Mouse (Mus musculus) kidney, adult 8-10 months (tissue): ENCODE measurements at regions not wholly inside any gene's neighbourhood (a gene's known extent, or its start where the extent isn't known, plus 50 kb on each side); places are given as distances from the start of the nearest gene placed in this dataset.

Experiments used
- DNase-seq, 2 experiments: peaks; one replicate each; pipeline ENCODE4 v3.0.0; 2022

DNA sequence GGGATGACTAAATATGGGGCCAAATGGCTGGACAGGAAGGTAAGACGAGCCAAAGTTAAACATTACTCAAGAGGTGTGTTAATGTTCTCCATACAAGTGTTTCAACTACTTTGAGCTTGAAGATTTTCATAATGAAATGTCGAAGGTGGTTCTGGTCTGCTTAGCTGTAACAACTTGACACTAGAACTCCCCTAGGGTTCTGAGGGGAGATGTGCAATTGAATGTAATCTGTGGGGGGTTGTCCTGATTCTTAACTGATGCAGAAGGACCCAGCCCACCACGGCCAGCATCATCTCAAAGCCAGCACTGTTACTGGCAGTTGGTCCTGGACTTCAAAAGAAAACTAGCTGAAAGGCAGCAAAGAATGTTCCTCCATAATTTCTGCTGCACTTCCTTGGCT, 55.3 kb downstream of the Gpr88 start:
- DNase-seq, result no peak

DNA sequence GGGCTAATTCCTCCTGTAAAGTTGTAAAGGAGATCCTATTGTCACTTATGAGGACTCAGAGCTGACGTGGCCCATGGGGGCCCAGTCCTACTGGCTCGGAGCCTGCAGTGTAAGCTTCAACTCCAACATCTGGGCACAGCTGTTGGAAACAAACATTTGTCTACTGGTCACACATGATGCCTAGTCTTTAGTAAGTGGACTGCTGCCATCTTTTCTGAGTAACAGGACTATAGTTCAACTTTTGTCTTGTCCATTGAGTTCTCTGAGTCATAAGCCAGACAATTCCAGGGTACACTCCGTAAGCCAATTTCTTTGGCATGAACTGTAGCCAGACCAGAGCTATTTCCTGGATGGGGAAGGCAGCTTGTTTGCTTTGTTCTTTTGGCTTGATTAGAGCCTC, 58.6 kb downstream of the Gpr88 start:
- no peak for DNase-seq

DNA sequence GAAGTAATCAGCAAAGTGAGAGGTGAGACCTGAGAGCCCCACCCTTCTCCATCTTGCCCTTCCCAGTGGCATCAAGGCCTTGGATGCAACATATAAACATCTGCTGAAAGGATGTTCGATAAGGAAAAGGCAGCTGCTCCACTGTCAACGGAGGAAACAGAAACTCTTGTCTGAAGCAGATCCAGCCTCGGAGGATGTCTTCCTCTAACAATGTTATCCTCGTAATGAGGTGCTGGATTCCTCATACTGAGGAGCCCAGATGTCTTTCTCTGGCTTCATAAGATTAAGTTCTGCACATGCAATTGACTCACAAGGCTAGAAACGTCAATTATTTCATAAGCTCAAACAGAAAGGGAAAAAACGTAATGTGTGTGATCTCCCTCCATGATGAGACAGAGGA, 61.8 kb upstream of the Vcam1 start:
- DNase-seq, result no peak

DNA sequence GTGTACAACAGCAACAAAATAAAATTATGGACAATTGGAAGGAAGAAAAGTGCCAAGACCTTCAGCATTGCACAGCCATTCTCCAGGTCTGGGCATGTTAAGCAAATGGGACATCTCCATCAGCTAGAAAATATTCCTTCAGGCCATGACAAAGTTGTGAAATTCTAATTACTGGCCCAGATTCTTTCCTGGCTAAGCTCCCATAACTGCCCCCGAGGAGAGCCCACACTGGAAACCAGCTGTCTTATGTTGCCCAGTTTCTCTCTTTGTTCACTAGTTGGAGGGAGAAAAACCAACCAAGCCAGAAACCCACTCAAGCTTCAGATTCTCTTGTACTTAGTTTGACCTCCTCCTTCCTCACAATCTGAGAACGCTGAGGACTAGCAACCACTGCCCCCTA, 61.2 kb upstream of the Vcam1 start:
- no peak for DNase-seq

DNA sequence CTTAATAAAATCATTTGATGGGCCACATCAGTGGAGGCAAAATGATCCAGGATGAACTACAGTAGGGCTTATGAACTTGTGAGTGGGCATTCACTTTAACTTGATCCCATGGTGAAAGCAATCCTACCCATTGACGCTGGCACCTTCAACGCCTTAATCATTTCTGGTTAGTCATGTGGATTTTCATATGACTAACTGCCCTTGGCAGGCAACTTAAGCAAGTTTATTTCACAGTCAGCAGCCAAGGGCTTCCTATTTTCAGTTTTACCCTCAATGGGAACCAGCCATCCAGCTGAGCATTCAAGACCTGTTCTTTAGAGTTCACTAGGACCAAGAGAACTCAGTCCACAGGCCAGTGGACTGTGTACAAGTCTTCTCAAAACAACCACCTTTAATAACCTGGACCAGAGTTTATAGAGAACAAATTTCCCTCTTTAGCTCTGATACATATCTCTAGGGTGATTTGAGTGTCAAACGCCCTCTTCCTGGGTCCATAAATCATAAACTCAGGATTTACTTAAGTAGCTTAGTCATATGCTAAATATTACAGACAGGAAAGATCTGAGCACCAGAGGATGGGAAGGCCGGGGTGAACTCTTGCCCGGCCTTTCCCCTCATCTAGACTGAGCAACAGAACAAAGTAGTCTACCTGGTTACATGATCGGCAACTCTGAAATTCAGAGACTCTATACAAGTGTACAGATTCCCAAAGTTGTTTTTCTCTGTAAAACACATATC, 60.0 kb upstream of the Vcam1 start:
- DNase-seq, result no peak

DNA sequence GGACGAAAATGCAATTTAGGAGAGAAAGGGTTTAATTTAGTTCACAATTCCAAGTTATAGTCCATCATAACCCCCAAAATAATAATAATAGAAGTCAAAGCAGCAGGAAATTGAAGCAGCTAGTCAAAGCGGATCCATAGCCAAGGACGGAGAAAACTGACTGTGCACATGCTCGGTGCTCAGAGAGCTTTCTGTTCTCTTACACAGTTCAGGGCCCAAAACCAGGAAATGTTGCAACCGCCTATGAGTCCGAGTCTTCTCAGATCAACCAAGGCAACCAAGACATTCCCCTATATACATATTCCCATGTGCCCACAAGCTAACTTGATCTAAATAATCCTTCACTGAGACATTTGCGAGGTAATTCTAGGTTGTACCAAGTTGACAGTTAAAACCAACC, 55.7 kb upstream of the Vcam1 start:
- no peak for DNase-seq

DNA sequence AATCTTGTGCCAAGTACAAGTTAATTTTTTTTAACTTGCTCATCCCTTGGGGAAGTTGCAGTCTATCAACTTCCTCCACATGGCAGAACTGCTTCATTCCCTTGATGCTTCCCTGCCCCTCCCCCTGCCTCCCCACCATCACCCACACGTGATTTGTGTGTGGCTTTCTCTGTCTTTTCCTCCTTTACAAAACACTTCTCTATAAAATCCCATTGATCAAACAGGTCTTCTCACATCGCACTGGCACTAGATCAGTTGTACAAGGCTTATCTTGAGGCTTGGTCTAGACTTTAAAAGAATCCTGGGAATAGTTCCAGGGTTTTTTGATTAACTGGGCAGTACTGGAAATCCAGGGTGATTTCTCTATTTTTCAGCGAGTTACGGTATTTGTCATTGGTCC, 55.0 kb upstream of the Vcam1 start:
- DNase-seq, result peak; percentile 32 to 35

DNA sequence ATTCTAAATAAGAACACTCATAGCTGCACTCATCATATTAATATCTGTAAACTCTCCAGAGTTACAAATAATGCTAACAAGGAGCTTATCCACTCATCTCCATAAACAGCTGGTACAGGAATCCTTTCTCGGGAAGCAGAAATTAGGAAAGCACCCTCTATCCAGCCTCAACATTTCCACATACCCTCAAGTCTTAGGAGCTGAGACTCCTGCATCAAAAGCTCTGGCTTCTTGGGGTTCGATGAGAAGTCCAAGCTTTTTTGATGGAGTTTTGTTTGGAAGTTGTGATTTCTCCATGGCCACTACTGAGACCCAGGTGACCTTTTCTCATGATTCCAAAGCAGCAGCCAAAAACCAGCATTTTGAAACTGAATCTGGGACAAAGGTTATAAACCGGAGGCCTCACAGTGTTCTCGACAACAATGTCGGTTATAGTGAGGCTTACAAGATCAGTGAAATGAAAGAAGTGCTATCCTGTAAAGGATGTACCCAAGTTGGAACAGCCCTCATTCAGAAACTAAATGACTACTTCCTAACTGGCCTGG, 50.9 kb upstream of the Vcam1 start:
- DNase-seq, result no peak
